Mouse (Mus musculus) forebrain, postnatal 0 days (tissue): Measurements from ENCODE around the gene Ptpn1. TPM values are rescaled to one million over a fixed set of nuclear protein-coding genes. Genes with fewer than 3 reads are reported as not detected.

Source experiments
- ATAC-seq: fragments of 200-750 bp; cut with Nextera tagmentation; 2 replicates; pipeline ENCODE4 v1.8.0; 2017; ENCODE audit warnings: mild to moderate bottlenecking, moderate library complexity
- DNase-seq: peaks from one replicate; pipeline ENCODE4 v3.0.0-alpha.2; 2015
- H3K27ac ChIP-seq: fragments of 300-500 bp; sonication (generic); 2 replicates; pipeline ENCODE4 v1.5.1; 2014; ENCODE audit warnings: low read depth, mild to moderate bottlenecking, antibody characterized with exemption, low read length, moderate library complexity, mixed read lengths
- H3K27me3 ChIP-seq: fragments of 300-500 bp; sonication (generic); 2 replicates; pipeline ENCODE4 v1.6.1; 2014; ENCODE audit warnings: mild to moderate bottlenecking, low read length, mixed read lengths; ENCODE audit not compliant: insufficient read depth
- H3K36me3 ChIP-seq: fragments of 300-500 bp; sonication (generic); 2 replicates; pipeline ENCODE4 v1.6.1; 2014; ENCODE audit warnings: mild to moderate bottlenecking, moderate library complexity; ENCODE audit not compliant: insufficient read depth
- H3K4me1 ChIP-seq: fragments of 300-500 bp; sonication (generic); 2 replicates; pipeline ENCODE4 v1.6.1; 2014; ENCODE audit warnings: antibody characterized with exemption; ENCODE audit not compliant: insufficient read depth
- H3K4me2 ChIP-seq: fragments of 300-500 bp; sonication (generic); 2 replicates; pipeline ENCODE4 v1.6.1; 2014; ENCODE audit warnings: low read depth, mild to moderate bottlenecking, moderate library complexity
- H3K4me3 ChIP-seq: fragments of 300-500 bp; sonication (generic); 2 replicates; pipeline ENCODE4 v1.5.1; 2014; ENCODE audit warnings: low read depth, low read length, mixed read lengths
- H3K9ac ChIP-seq: fragments of 300-500 bp; sonication (generic); 2 replicates; pipeline ENCODE4 v1.6.1; 2014; ENCODE audit warnings: mild to moderate bottlenecking
- H3K9me3 ChIP-seq: fragments of 300-500 bp; sonication (generic); 2 replicates; pipeline ENCODE4 v1.6.1; 2016; ENCODE audit warnings: low read length
- CTCF ChIP-seq: sonication (generic); IDR thresholded peaks from 2 replicates; pipeline ENCODE4 v1.5.1; 2016; ENCODE audit warnings: antibody characterized with exemption, control low read depth, low read depth
- WGBS: fragments of 180-500 bp; shearing (Covaris S2); extraction: QIAGEN DNeasy Blood & Tissue Kit; methylation state at CpG from one replicate; pipeline ENCODE4 v1.1.7; 2014; 5-methylcytosine and 5-hydroxymethylcytosine counted together
- polyA plus RNA-seq: library from polyadenylated mRNA; unstranded; fragments of >200 nt; fragmentation: Nextera tagmentation; extraction: Ambion mirVana; gene quantifications from 2 replicates; pipeline ENCODE4 v1.2.1, GENCODE M21; 2015
- total RNA-seq: library from RNA; depleted of rRNA; stranded (reverse); fragments of >200 nt; gene quantifications from 2 replicates; pipeline ENCODE4 v1.2.3, GENCODE M21; 2014

Gene Ptpn1
- total and polyA plus RNA-seq, 2 experiments from 2014 or later: 47.0 to 75.4 TPM

- H3K4me2 ChIP-seq: no peak overlapping the region
- H3K9ac ChIP-seq: no peak overlapping the region
- H3K4me1 ChIP-seq: no peaks in the 10 kb centered on the region
- 60% methylated on average over 2 of the region's 2 CpGs for WGBS
- ATAC-seq (no peak), DNase-seq (no peak)
- peak; percentile 44; the same call in 1 of the 2 replicates for TF ChIP-seq CTCF
- no peak overlapping the region for H3K27ac ChIP-seq
- H3K9me3 ChIP-seq: no peaks in the 10 kb centered on the region
- H3K27me3 ChIP-seq: no peaks in the 10 kb centered on the region
- H3K36me3 ChIP-seq: no peaks in the 10 kb centered on the region
- H3K4me3 ChIP-seq: no peak overlapping the region
These were observed 72.5 kb downstream of the Ptpn1 start for GRCm38 (mm10) chr2:168004369-168004768.

- no peak for TF ChIP-seq CTCF
- H3K9me3 ChIP-seq: no peaks in the 10 kb centered on the region
- no peaks in the 10 kb centered on the region for H3K4me1 ChIP-seq
- no peak overlapping the region for H3K4me3 ChIP-seq
- H3K4me2 ChIP-seq: no peak overlapping the region
- 88% methylated on average over 3 of the region's 3 CpGs for WGBS
- H3K27me3 ChIP-seq: no peaks in the 10 kb centered on the region
- no peak for DNase-seq
- no peak overlapping the region for H3K27ac ChIP-seq
- no peaks in the 10 kb centered on the region for H3K36me3 ChIP-seq
- no peak for ATAC-seq
- H3K9ac ChIP-seq: no peak overlapping the region
These were observed 73.1 kb downstream of the Ptpn1 start for GRCm38 (mm10) chr2:168005005-168005404.

DNA sequence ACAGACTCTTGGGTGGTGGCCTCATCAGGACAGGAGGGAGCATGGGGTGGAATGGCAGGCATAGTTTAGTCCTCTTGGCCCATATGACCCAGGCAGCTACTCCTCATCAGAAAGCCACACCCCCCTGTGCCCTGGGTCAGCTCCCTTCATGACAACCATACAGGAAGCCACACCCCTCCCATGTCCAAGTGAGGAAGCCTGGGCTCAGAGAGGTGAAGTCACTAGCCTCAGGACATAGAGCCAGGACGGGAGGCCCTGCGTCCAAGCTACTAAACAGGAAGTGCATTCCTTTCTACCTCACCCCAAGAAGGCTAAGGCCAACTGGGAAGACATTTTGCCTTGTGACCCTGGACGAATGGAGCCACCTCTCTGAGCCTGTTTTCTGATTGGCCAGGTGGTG lies 73.8 kb downstream of the Ptpn1 start:
- no peaks in the 10 kb centered on the region for H3K9me3 ChIP-seq
- H3K4me1 ChIP-seq: no peaks in the 10 kb centered on the region
- WGBS: 57% methylated on average over 3 of the region's 3 CpGs
- H3K9ac ChIP-seq: no peak overlapping the region
- no peaks in the 10 kb centered on the region for H3K27me3 ChIP-seq
- no peak overlapping the region for H3K4me3 ChIP-seq
- H3K27ac ChIP-seq: no peak overlapping the region
- no peak overlapping the region for H3K4me2 ChIP-seq
- no peak for TF ChIP-seq CTCF
- ATAC-seq (no peak), DNase-seq (no peak)
- H3K36me3 ChIP-seq: no peaks in the 10 kb centered on the region

- H3K36me3 ChIP-seq: no peaks in the 10 kb centered on the region
- WGBS: 75% methylated on average over 6 of the region's 6 CpGs
- H3K9me3 ChIP-seq: no peaks in the 10 kb centered on the region
- no peak overlapping the region for H3K9ac ChIP-seq
- H3K4me2 ChIP-seq: no peak overlapping the region
- H3K27me3 ChIP-seq: no peaks in the 10 kb centered on the region
- no peak for DNase-seq
- H3K27ac ChIP-seq: no peak overlapping the region
- H3K4me1 ChIP-seq: no peaks in the 10 kb centered on the region
- ATAC-seq: no peak
- H3K4me3 ChIP-seq: no peak overlapping the region
- no peak for TF ChIP-seq CTCF
These were observed 74.6 kb downstream of the Ptpn1 start for GRCm38 (mm10) chr2:168006489-168006888.

DNA sequence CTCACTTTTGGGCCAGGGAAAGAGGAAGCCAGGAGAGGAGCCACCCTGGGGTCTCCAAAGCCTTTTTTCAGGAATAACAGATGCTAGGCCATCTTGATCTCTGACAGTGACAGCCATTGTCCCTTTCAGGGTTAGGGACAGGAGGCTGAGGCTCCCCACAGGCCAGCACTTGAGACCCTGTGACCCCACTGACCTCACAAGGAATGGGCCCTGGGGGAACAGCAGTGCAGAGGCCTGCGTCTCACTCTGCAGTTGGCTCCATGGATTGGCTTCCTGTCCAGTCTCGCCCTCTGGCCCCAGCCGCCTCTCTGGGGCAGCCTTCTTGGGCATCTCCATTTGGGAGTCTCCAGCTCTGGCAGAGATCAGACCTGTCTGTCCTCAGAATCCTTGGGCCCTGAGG lies 76.3 kb downstream of the Ptpn1 start:
- Histone ChIP-seq H3K27ac (no peak overlapping the region), H3K27me3 (no peaks in the 10 kb centered on the region), H3K9me3 (no peaks in the 10 kb centered on the region), H3K4me1 (no peaks in the 10 kb centered on the region), H3K36me3 (no peaks in the 10 kb centered on the region), H3K4me3 (no peak overlapping the region), H3K9ac (no peak overlapping the region), H3K4me2 (no peak overlapping the region)
- WGBS: 70% methylated on average over 3 of the region's 3 CpGs
- DNase-seq: no peak
- ATAC-seq: no peak
- TF ChIP-seq CTCF: no peak

GRCm38 (mm10) chr2:168009936-168010668 lies 78.2 kb downstream of the Ptpn1 start, which contains the start of gene Ripor3:
Gene Ripor3 (minus strand): TSS chr2:168010618.
- no peak within 1 kb of the TSS for H3K27ac ChIP-seq
- H3K9me3 ChIP-seq: no peaks in the 10 kb centered on the region
- ATAC-seq: peak; percentile 36
- H3K4me1 ChIP-seq: no peaks in the 10 kb centered on the region
- no peak within 1 kb of the TSS for H3K9ac ChIP-seq
- DNase-seq: peak; percentile 39
- H3K4me3 ChIP-seq: no peak within 1 kb of the TSS
- H3K4me2 ChIP-seq: no peak within 1 kb of the TSS
- no peaks in the 10 kb centered on the region for H3K27me3 ChIP-seq
- TF ChIP-seq CTCF: peak; percentile 64
- WGBS: 38% methylated on average over 9 of the region's 9 CpGs
- H3K36me3 ChIP-seq: no peaks in the 10 kb centered on the region

DNA sequence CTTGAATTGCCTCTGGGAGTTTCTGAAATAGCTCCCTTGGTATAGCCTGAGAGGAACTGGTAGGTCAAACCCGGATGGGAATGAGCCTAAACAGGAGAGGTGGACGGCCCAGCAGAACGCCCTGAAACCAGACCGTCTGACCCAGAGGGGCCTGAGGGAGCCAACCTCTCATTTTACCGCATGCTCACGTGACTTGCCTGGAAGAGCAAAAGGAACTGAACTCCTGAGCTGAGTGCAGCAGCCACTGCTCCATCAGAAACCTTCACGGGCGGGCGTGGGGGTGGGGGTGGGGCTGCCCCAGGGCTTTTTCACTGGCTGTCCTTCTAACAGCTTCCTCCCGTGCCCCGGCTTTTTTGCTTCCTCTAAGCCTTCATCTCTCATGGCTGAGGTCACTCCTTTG lies 79.0 kb downstream of the Ptpn1 start:
- 51% methylated on average over 11 of the region's 11 CpGs for WGBS
- H3K4me1 ChIP-seq: no peaks in the 10 kb centered on the region

More for the DNA sequence above, 79.0 kb downstream of the Ptpn1 start:
- Histone ChIP-seq H3K4me2 (no peak overlapping the region), H3K4me3 (no peak overlapping the region), H3K9me3 (no peaks in the 10 kb centered on the region), H3K36me3 (no peaks in the 10 kb centered on the region), H3K9ac (no peak overlapping the region), H3K27me3 (no peaks in the 10 kb centered on the region), H3K27ac (no peak overlapping the region)
- no peak for TF ChIP-seq CTCF
- DNase-seq: no peak
- no peak for ATAC-seq
